ENCODE assay signal across 7 mouse cellular contexts in genomic region chr6:95116946-95117345, GRCm38 (mm10). TPM values are rescaled to one million over a fixed set of nuclear protein-coding genes. Genes with fewer than 3 reads are reported as not detected.
DNase-seq lines count a peak whose midpoint lies in the region; ATAC-seq and TF ChIP-seq lines count a peak whose summit lies in the region.

Gene Kbtbd8, plus strand, starts transcription at chr6:95117240.

- H3K36me3 ChIP-seq in testis, adult 2 months (ENCODE audit: control insufficient read depth, insufficient read depth, low read length), result no peaks in the 10 kb centered on the region
- no peaks in the 10 kb centered on the region for H3K36me3 ChIP-seq in heart, embryonic 12.5 days
- H3K36me3 ChIP-seq in limb, embryonic 11.5 days (ENCODE audit: control insufficient read depth, insufficient read depth, low read length), result no peaks in the 10 kb centered on the region
- peaks cover 4% of the 10 kb centered on the region for H3K36me3 ChIP-seq in midbrain, embryonic 12.5 days

- no peaks in the 10 kb centered on the region for H3K9me3 ChIP-seq in heart, embryonic 12.5 days (replicated peaks)
- H3K9me3 ChIP-seq in limb, embryonic 11.5 days (ENCODE audit: control insufficient read depth, low read length), result no peaks in the 10 kb centered on the region
- H3K9me3 ChIP-seq in midbrain, embryonic 12.5 days, result no peaks in the 10 kb centered on the region

- ATAC-seq in heart, embryonic 12.5 days (ENCODE audit: insufficient number of reproducible peaks, low FRiP score), result no peak
- peak; percentile 41 for ATAC-seq in limb, embryonic 11.5 days (ENCODE audit: insufficient number of reproducible peaks, low FRiP score, low TSS enrichment, low read depth)
- no peak for ATAC-seq in midbrain, embryonic 12.5 days (ENCODE audit: low FRiP score, low read depth)
- ATAC-seq in granulocyte monocyte progenitor cell, adult 5-6 weeks (replicated peaks; ENCODE audit: poor library complexity, severe bottlenecking), result no peak

- H3K27me3 ChIP-seq in testis, adult 2 months (ENCODE audit: control insufficient read depth, insufficient read depth, low read length), result no peaks in the 10 kb centered on the region
- H3K27me3 ChIP-seq in heart, embryonic 12.5 days (replicated peaks), result 0 out of 2 replicates have a peak, but pooled peaks cover 3% of the 10 kb centered on the region
- H3K27me3 ChIP-seq in limb, embryonic 11.5 days (ENCODE audit: control insufficient read depth, insufficient read depth, low read length), result no peaks in the 10 kb centered on the region
- H3K27me3 ChIP-seq in midbrain, embryonic 12.5 days, result peaks cover 8% of the 10 kb centered on the region; the same call in 1 of the 2 replicates

- peak within 1 kb of the TSS; percentile 94 for H3K4me3 ChIP-seq in testis, adult 2 months (ENCODE audit: control insufficient read depth, low read depth, low read length)
- H3K4me3 ChIP-seq in heart, embryonic 12.5 days, result peak within 1 kb of the TSS; percentile 78
- H3K4me3 ChIP-seq in limb, embryonic 11.5 days (ENCODE audit: low read depth, low read length), result peak within 1 kb of the TSS; percentile 73
- peak within 1 kb of the TSS; percentile 89 for H3K4me3 ChIP-seq in midbrain, embryonic 12.5 days

- peak within 1 kb of the TSS; percentile 90 for H3K27ac ChIP-seq in testis, adult 2 months (ENCODE audit: control insufficient read depth, insufficient read depth, low read depth, low read length)
- H3K27ac ChIP-seq in heart, embryonic 12.5 days (ENCODE audit: poor library complexity, severe bottlenecking), result peak within 1 kb of the TSS; percentile 46
- no peak within 1 kb of the TSS for H3K27ac ChIP-seq in limb, embryonic 11.5 days (replicated peaks; ENCODE audit: low read depth, low read length)
- H3K27ac ChIP-seq in midbrain, embryonic 12.5 days (replicated peaks), result peak within 1 kb of the TSS; percentile 86

- peak within 1 kb of the TSS; percentile 73 for H3K9ac ChIP-seq in heart, embryonic 12.5 days
- peak within 1 kb of the TSS; percentile 68 for H3K9ac ChIP-seq in limb, embryonic 11.5 days (ENCODE audit: low read length)
- peak within 1 kb of the TSS; percentile 84 for H3K9ac ChIP-seq in midbrain, embryonic 12.5 days (replicated peaks)

- no peak for TF ChIP-seq CTCF in testis, adult 2 months (IDR thresholded peaks at IDR 0.05; ENCODE audit: control insufficient read depth, insufficient read depth, insufficient replicate concordance, low read depth, low read length)

- peak within 1 kb of the TSS; percentile 73 for H3K4me2 ChIP-seq in heart, embryonic 12.5 days
- H3K4me2 ChIP-seq in limb, embryonic 11.5 days (ENCODE audit: low read depth, severe bottlenecking), result peak within 1 kb of the TSS; percentile 64
- peak within 1 kb of the TSS; percentile 62 for H3K4me2 ChIP-seq in midbrain, embryonic 12.5 days (replicated peaks)

- DNase-seq in testis, postnatal 10 days (ENCODE audit: low spot score), result no peak
- peak; percentile 26 to 40 for DNase-seq in cerebellum, adult 18-20 months
- DNase-seq in limb, embryonic 11.5 days (ENCODE audit: low spot score), result no peak

- H3K4me1 ChIP-seq in testis, adult 2 months (ENCODE audit: control insufficient read depth, insufficient read depth, low read length), result peaks cover 4% of the 10 kb centered on the region
- peaks cover 11% of the 10 kb centered on the region for H3K4me1 ChIP-seq in heart, embryonic 12.5 days (replicated peaks)
- H3K4me1 ChIP-seq in limb, embryonic 11.5 days (ENCODE audit: control insufficient read depth, insufficient read depth, low read length), result peaks cover 3% of the 10 kb centered on the region; the same call in 1 of the 2 replicates
- peaks cover 14% of the 10 kb centered on the region for H3K4me1 ChIP-seq in midbrain, embryonic 12.5 days

- TF ChIP-seq POLR2A in testis, adult 2 months (IDR thresholded peaks at IDR 0.05; ENCODE audit: control insufficient read depth, low read depth, low read length), result no peak

- 20% methylated on average over 13 of the region's 13 CpGs for WGBS in heart, embryonic 12.5 days
- WGBS in limb, embryonic 11.5 days, result 29% methylated on average over 13 of the region's 13 CpGs
- WGBS in midbrain, embryonic 12.5 days, result 28% methylated on average over 13 of the region's 13 CpGs

RNA-seq across cellular contexts. Expression of gene Kbtbd8, which starts in this region (rescaled TPM):
- 2.0 and 2.6 TPM in 2 replicates for polyA plus RNA-seq in testis, adult 2 months (2012; rRNA removed)
- 1.8 and 2.3 TPM in 2 replicates for polyA plus RNA-seq in heart, embryonic 12.5 days (2016; fragmentation: Nextera tagmentation; extraction: Ambion mirVana)
- 5.4 and 6.0 TPM in 2 replicates for polyA plus RNA-seq in limb, embryonic 11.5 days (2014; fragmentation: Nextera tagmentation; extraction: Ambion mirVana)
- 6.3 and 8.7 TPM in 2 replicates for polyA plus RNA-seq in midbrain, embryonic 12.5 days (2016; fragmentation: Nextera tagmentation; extraction: Ambion mirVana)
- total RNA-seq in granulocyte monocyte progenitor cell, adult 5-6 weeks (2014; fragmentation: Nextera tagmentation), result 6.4 and 9.8 TPM in 2 replicates
- total RNA-seq in granulocyte monocyte progenitor cell, adult 5-6 weeks (2017), result 7.2 and 8.1 TPM in 2 replicates

Comparison
In these comparisons a context has a peak if more than half of its experiments do, and no peak if none do; other contexts are left out.
1. DNase-seq: peak in cerebellum, adult 18-20 months (2 of 2); none in testis, postnatal 10 days (single experiment) and limb, embryonic 11.5 days (single experiment).
2. Peak in every context shown above with its lines, with median percentiles within 50 percentile points of each other: H3K4me3 ChIP-seq, H3K4me2 ChIP-seq and H3K9ac ChIP-seq.